Mouse (Mus musculus): Measurements from ENCODE around the gene Tmem101.

DNA sequence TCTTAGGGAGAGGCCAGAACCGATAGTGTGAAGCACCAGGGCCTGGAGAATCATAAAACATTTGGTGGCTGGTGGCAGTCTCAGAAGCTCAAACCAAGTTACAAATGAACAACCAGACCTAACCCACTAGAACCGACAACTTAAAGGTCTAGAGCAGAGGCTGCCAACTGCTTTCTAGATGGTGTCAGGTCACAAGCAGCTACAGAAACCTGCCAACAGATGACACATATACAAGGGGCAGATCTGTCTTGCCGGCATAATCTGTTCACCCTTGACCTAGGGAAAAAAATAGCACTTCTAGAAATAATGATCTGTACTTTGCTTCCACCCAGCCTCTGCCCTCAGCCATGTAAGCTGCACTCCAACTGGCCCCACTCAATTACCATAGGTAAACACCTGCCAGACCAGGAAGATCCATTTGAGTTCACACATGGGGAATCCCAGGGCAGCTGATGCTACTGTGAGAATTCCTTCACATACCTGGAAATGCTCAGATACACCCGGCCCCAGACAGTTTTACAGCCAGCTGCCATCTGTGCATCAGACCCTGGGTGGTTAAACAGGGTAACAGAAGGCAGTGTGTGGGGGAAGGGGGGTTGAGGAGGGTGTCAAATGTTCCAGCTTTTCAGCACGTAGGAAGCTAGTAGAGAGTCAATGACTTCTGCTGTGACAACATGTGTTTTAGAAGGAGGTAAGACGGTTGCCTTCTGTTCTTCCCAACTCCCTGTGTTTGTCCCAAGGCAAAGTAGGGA is 9.9 kb upstream of the Tmem101 start:
- TF ChIP-seq CTCF (IDR thresholded peaks at IDR 0.05), result no peak
- TF ChIP-seq EP300 (IDR thresholded peaks at IDR 0.05), result no peak

Data from lung, postnatal 0 days (tissue).